Mouse (Mus musculus) kidney, embryonic 15.5 days (tissue): ENCODE data around the gene Kctd5. TPM values are rescaled to one million over a fixed set of nuclear protein-coding genes. Genes with fewer than 3 reads are reported as not detected.

ENCODE experiments used
- ATAC-seq: fragments of 200-750 bp; cut with Nextera tagmentation; replicated peaks from 2 replicates; pipeline ENCODE4 v1.8.0; 2017; ENCODE audit warnings: moderate TSS enrichment; ENCODE audit not compliant: low FRiP score
- H3K27ac ChIP-seq: fragments of 300-500 bp; sonication (generic); 2 replicates; pipeline ENCODE4 v1.5.1; 2015; ENCODE audit warnings: mild to moderate bottlenecking, inconsistent platforms
- H3K27me3 ChIP-seq: fragments of 300-500 bp; sonication (generic); 2 replicates; pipeline ENCODE4 v1.6.1; 2015; ENCODE audit warnings: inconsistent platforms
- H3K36me3 ChIP-seq: fragments of 300-500 bp; sonication (generic); 2 replicates; pipeline ENCODE4 v1.6.1; 2015; ENCODE audit warnings: inconsistent platforms
- H3K4me1 ChIP-seq: fragments of 300-500 bp; sonication (generic); 2 replicates; pipeline ENCODE4 v1.6.1; 2015; ENCODE audit warnings: inconsistent platforms
- H3K4me2 ChIP-seq: fragments of 300-500 bp; sonication (generic); 2 replicates; pipeline ENCODE4 v1.6.1; 2015; ENCODE audit warnings: moderate library complexity, mild to moderate bottlenecking, inconsistent platforms
- H3K4me3 ChIP-seq: fragments of 300-500 bp; sonication (generic); replicated peaks from 2 replicates; pipeline ENCODE4 v1.5.1; 2015; ENCODE audit warnings: mild to moderate bottlenecking, inconsistent platforms
- H3K9ac ChIP-seq: fragments of 300-500 bp; sonication (generic); 2 replicates; pipeline ENCODE4 v1.6.1; 2015; ENCODE audit warnings: mild to moderate bottlenecking, inconsistent platforms
- H3K9me3 ChIP-seq: fragments of 300-500 bp; sonication (generic); replicated peaks from 2 replicates; pipeline ENCODE4 v1.6.1; 2016; ENCODE audit warnings: inconsistent platforms
- WGBS: fragments of 180-500 bp; shearing (Covaris S2); methylation state at CpG from one replicate; pipeline ENCODE4 v1.1.7; 2015; ENCODE audit warnings: mixed read lengths; 5-methylcytosine and 5-hydroxymethylcytosine counted together
- polyA plus RNA-seq: library from polyadenylated mRNA; unstranded; fragments of >200 nt; fragmentation: Nextera tagmentation; extraction: Ambion mirVana; gene quantifications from 2 replicates; pipeline ENCODE4 v1.2.1, GENCODE M21; 2015

Kctd5 gene
- polyA plus RNA-seq, 1 experiment from 2014 or later: 64.1 TPM

DNA sequence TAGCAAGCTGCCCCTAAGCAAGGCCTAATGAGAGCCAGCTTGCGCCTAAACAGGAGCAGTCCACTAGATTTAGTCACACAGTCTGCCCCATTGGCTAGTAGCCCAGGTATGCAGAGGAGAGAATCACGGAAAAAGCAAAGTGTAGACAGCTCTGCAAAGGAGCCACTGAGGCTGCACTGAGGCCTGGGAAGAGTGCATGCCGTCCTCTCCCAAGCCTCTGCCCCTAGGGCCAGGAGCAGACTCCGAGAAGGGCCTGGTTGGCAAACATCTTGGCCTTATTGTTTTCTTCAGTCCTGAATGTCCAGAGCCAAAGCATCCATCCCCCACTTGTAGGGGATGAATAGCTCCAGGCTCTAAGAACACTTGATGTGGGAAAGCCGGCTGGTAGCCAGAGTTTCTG, 5.0 kb downstream of the Kctd5 start:
- Histone ChIP-seq H3K4me3 (no peak overlapping the region), H3K4me2 (no peak overlapping the region), H3K27ac (no peak overlapping the region), H3K4me1 (peaks cover 25% of the 10 kb centered on the region), H3K9ac (no peak overlapping the region), H3K9me3 (no peaks in the 10 kb centered on the region), H3K36me3 (peaks cover 37% of the 10 kb centered on the region), H3K27me3 (no peaks in the 10 kb centered on the region)
- 92% methylated on average over 5 of the region's 5 CpGs for WGBS
- no peak for ATAC-seq

DNA sequence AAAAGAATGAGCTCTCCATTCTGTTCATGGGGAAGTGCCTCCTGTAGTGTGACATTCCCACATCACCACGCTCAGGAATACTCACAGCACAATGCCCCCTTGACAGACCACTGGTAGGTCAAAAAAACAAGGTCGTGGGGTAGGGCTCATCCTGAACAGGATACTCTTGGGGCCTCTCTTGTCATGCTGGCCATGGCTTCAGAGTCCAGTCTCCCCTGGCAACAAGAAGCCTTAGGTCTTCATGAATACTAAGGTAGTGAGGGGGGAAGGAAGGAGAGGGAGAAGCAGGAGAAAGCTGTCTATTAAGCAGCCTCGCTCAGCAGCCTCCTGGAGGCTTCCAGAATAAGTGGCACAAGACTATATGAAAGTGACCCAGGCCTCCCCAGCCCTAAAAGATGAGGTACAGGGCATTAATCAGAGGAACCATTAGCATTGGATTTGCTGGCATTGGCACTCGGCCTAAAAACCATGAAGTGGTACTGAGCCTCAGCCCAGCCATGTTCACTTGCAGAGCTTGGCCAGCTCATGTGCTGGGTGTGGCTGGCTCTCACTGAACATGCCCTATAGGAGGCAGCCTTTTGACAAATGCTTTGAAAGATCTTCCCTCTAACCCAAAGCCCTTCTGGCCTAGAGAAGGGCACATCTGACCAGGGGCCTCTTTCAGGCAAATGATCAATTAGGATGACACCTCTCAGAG, 10.7 kb downstream of the Kctd5 start:
- Histone ChIP-seq H3K27ac (no peak overlapping the region), H3K36me3 (peaks cover 48% of the 10 kb centered on the region), H3K4me3 (no peak overlapping the region), H3K4me2 (no peak overlapping the region), H3K27me3 (no peaks in the 10 kb centered on the region), H3K4me1 (0 out of 2 replicates have a peak, but pooled peaks cover 2% of the 10 kb centered on the region), H3K9ac (no peak overlapping the region), H3K9me3 (no peaks in the 10 kb centered on the region)
- no peak for ATAC-seq
- WGBS: 71% methylated on average over 4 of the region's 4 CpGs

DNA sequence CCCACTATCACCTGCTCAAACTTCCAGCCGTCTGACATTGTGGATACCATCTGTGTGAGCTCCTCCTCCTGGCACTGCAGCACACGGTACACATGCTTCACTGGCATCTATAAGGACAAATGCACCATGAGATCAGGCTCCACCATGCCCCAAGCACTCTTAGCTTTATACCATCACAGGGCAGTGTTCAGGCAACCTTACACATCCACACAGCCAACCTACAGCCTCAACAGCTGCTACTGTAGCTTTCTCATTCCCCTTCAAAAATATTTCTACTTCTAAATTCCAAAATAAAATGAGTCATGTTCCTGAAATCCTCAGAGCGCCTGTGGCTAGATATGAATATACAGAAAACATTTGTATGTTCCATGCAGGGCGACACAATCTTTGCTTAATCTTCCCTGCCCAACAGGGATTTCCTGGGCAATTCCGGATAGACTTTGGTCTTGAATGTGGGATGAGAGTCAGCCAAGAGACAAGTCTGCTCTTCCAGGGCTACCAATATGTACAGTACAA, 15.5 kb downstream of the Kctd5 start:
- Histone ChIP-seq H3K27me3 (no peaks in the 10 kb centered on the region), H3K9ac (no peak overlapping the region), H3K4me3 (no peak overlapping the region), H3K4me1 (0 out of 2 replicates have a peak, but pooled peaks cover 2% of the 10 kb centered on the region), H3K9me3 (no peaks in the 10 kb centered on the region), H3K4me2 (no peak overlapping the region), H3K36me3 (peaks cover 75% of the 10 kb centered on the region), H3K27ac (no peak overlapping the region)
- 90% methylated on average over 5 of the region's 5 CpGs for WGBS
- no peak for ATAC-seq

DNA sequence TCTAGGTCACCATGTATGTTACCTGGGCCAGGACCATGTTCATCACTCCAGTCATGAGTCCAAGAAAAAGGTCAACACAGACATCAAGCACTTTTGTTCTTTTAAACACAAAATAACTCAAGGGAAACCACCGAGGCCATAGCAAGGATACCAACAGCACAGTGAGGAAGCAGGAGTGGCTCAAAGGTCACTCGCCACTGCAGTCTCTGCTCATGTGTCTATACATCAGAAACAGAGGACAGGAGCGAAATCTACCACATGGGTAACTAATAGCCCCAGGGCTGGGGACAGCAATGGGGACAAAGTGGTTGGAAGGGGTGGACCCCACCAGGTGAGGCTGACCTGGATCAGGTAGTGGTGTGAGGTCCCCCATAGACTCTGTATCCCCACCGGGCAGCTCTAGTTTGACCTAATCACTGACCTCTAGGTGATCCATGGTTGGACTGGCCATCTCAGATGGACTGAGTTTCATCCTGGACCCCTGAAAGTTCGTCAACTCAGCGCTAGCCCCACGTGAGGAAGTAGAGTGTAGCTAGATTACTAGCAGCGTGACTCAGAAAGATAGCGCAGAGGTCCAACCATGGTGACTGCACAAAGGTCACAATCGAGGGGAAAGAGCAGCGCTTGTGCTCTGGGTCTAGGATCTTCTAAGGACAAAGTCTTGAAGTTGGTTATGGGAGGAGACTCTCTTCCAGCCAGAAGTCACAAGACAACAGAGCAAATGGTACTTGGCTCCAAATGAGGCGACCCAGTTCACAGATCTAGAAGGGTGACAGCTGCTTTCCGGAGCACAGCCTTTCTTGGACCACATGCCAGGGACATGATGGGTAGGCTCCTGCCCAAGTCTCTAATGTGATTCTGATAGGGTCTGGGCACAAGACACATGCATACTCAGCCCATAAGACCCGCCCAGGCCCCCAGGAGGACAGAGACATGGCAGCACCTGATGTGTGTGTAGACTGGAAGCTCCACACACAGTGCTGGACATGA, 16.4 kb downstream of the Kctd5 start:
- WGBS: 94% methylated on average over 14 of the region's 14 CpGs
- Histone ChIP-seq H3K27ac (no peak overlapping the region), H3K4me1 (0 out of 2 replicates have a peak, but pooled peaks cover 2% of the 10 kb centered on the region), H3K9me3 (no peaks in the 10 kb centered on the region), H3K4me2 (no peak overlapping the region), H3K27me3 (no peaks in the 10 kb centered on the region), H3K36me3 (peaks cover 83% of the 10 kb centered on the region), H3K9ac (no peak overlapping the region), H3K4me3 (no peak overlapping the region)
- ATAC-seq: no peak

DNA sequence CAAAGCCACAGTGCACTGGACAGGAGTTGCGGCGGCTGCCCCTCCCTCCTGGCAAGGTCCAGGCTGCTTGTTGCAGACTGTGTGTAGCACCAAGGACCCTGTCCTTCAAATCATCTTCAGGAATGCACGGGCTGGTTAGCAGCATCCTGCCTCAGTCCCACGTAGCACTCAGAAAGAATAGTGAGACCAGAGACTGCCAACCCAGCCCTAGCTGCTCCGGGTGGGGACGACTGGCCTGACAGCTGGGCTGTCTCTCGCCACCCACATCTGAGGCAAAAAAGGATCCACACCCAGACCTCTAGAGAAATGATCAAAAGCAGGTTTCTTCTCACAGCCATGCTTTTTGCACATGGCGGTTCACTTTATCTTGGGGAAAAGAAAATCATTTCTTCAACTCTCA, 24.3 kb downstream of the Kctd5 start:
- H3K4me1 ChIP-seq: no peaks in the 10 kb centered on the region
- H3K27me3 ChIP-seq: no peaks in the 10 kb centered on the region
- H3K4me2 ChIP-seq: no peak overlapping the region
- WGBS: 94% methylated on average over 8 of the region's 8 CpGs
- peaks cover 74% of the 10 kb centered on the region for H3K36me3 ChIP-seq
- no peak overlapping the region for H3K9ac ChIP-seq
- H3K9me3 ChIP-seq: no peaks in the 10 kb centered on the region
- ATAC-seq: no peak
- H3K27ac ChIP-seq: no peak overlapping the region
- H3K4me3 ChIP-seq: no peak overlapping the region

DNA sequence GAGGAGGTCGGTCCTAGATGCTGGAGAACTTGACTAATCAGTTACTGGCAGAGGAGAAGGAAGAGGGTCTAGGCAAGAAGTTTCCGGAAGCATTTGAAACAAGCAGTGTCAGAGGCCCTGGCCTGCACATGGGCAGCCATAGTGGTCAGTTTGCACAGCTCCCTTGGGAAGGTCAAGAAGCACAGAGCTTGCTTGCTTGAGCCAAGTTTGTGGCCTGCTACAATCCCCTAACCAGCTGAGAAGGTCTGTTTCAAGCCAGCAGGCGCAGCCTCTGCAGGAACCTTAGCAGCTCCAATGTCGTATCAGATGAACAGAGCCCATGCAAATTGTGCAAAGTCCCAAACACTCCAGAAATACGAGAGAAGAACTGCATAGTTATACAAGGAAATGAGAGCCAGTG, 25.2 kb downstream of the Kctd5 start:
- Histone ChIP-seq H3K4me1 (no peaks in the 10 kb centered on the region), H3K36me3 (peaks cover 64% of the 10 kb centered on the region), H3K9me3 (no peaks in the 10 kb centered on the region), H3K4me2 (no peak overlapping the region), H3K27ac (no peak overlapping the region), H3K27me3 (no peaks in the 10 kb centered on the region), H3K9ac (no peak overlapping the region), H3K4me3 (no peak overlapping the region)
- ATAC-seq: no peak
- WGBS: 80% methylated on average over 5 of the region's 5 CpGs

DNA sequence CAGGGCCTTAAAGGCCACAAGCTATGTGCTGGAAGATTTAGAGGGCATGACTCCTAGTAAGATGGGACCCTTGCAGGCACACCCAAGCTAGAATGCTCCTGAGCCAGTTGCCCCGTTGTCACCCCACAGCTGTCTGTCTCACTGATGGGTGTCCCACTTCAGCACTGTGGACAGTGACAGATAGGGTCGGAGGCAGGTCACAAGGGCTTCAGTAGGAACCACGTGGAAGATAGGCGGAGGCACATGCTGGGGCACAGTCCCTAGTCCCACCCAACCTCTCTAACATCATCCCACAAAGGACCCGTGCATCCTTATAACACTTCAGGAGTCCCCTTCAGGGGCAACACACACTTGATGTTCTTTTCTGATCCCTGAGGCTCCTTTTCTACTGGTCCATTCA, 27.3 kb downstream of the Kctd5 start:
- H3K9ac ChIP-seq: no peak overlapping the region
- H3K27ac ChIP-seq: no peak overlapping the region
- no peak overlapping the region for H3K4me3 ChIP-seq
- no peak overlapping the region for H3K4me2 ChIP-seq
- H3K36me3 ChIP-seq: peaks cover 46% of the 10 kb centered on the region
- no peak for ATAC-seq
- no peaks in the 10 kb centered on the region for H3K9me3 ChIP-seq
- no peaks in the 10 kb centered on the region for H3K27me3 ChIP-seq
- H3K4me1 ChIP-seq: no peaks in the 10 kb centered on the region
- WGBS: 46% methylated on average over 5 of the region's 5 CpGs

DNA sequence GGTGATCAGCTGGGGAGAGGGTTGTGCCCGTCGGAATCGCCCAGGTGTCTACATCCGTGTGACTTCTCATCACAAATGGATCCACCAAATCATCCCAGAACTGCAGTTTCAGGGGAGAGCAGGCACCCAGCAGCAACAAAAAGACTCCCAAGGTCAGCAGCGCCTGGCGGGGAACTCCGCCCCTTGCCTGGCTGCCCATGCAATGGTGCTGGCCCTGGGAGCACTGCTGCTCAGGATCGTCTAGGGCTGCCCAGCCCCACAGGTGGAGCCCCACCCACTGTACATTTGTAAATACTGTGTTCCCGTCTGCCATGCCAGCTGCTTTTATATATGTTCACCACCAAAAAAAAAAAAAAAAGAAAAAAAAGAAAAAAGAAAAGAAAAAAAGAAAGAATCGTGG, 27.7 kb downstream of the Kctd5 start:
- WGBS: 78% methylated on average over 10 of the region's 10 CpGs
- ATAC-seq: no peak
- H3K4me3 ChIP-seq: no peak overlapping the region

DNA sequence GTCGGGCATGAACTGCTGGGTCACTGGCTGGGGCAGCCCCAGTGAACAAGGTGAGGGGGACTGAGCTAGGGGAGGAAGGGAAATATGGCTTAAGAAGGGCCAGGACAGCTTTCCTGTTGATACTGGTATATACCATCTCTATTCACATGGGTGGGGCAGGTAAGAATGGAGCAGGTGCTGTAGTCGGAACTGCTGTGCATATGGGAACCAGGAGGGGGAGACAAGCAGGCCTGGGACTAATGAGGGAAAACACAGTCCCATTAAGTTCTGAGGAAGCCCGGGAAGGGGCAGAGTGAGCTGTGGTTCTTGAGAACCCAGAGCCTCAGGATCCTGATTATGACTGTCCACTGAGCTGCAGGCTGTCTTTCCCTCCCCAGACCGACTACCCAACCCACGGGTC, 28.8 kb downstream of the Kctd5 start:
- H3K9ac ChIP-seq: no peak overlapping the region
- 47% methylated on average over 5 of the region's 5 CpGs for WGBS
- no peak overlapping the region for H3K27ac ChIP-seq
- H3K4me3 ChIP-seq: no peak overlapping the region
- H3K4me2 ChIP-seq: no peak overlapping the region
- no peaks in the 10 kb centered on the region for H3K27me3 ChIP-seq
- H3K9me3 ChIP-seq: no peaks in the 10 kb centered on the region
- H3K36me3 ChIP-seq: peaks cover 32% of the 10 kb centered on the region
- no peak for ATAC-seq
- no peaks in the 10 kb centered on the region for H3K4me1 ChIP-seq

More for the DNA sequence above, 27.7 kb downstream of the Kctd5 start:
- no peak overlapping the region for H3K27ac ChIP-seq
- H3K9me3 ChIP-seq: no peaks in the 10 kb centered on the region
- H3K27me3 ChIP-seq: no peaks in the 10 kb centered on the region
- H3K9ac ChIP-seq: no peak overlapping the region
- H3K4me2 ChIP-seq: no peak overlapping the region
- no peaks in the 10 kb centered on the region for H3K4me1 ChIP-seq
- peaks cover 41% of the 10 kb centered on the region for H3K36me3 ChIP-seq

DNA sequence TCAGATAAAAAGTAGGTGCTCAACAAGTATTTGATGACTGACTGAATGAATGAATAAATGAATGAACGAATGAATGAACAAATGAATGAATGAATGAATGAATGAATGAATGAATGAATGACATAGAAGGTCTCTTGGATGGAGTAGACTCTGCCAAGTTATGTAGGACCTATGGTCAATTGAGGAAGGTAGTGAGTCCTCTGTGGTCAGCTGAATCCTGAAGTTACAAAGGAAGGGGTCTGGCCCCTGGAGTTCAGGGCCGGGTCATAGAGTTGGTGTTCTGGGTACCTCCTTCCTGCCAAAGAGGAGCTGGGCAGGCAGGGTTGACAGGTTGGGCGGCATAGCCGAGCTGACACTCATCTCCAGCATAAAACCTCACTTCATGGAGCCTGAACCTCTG, 35.4 kb downstream of the Kctd5 start, which contains the start of gene Prss27:
Gene Prss27 (plus strand): TSS at position 301 of the 400 bp plus-strand sequence.
- no peaks in the 10 kb centered on the region for H3K9me3 ChIP-seq
- H3K4me2 ChIP-seq: no peak within 1 kb of the TSS
- H3K9ac ChIP-seq: no peak within 1 kb of the TSS
- H3K4me3 ChIP-seq: no peak within 1 kb of the TSS
- no peaks in the 10 kb centered on the region for H3K4me1 ChIP-seq
- H3K27me3 ChIP-seq: no peaks in the 10 kb centered on the region
- H3K36me3 ChIP-seq: no peaks in the 10 kb centered on the region
- no peak for ATAC-seq
- WGBS: 73% methylated on average over 4 of the region's 4 CpGs
- H3K27ac ChIP-seq: no peak within 1 kb of the TSS

DNA sequence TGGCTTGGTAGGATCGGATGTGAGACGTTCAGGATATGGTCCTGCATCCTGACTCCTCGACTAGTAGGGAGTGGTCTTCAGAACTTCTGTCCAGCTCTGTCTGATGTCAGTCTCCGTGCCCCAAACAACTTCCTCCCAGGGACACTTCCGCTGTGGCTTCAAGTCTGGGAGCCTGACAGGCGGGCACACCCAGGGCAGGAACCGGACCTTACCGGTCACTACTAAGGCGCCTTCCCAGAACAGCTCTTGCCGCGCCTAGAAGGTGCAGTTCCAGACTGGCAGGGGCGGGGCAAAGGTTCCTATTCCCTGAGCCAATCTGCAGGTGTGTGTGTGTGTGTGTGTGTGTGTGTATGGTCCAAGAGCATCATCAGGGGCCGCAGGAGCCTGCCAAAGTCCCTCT, 35.9 kb downstream of the Kctd5 start:
- peak; percentile 43; the same call in 1 of the 2 replicates for ATAC-seq
- Histone ChIP-seq H3K36me3 (no peaks in the 10 kb centered on the region), H3K4me1 (no peaks in the 10 kb centered on the region), H3K27ac (no peak overlapping the region), H3K4me3 (no peak overlapping the region), H3K27me3 (no peaks in the 10 kb centered on the region), H3K9ac (no peak overlapping the region), H3K9me3 (no peaks in the 10 kb centered on the region), H3K4me2 (no peak overlapping the region)
- WGBS: 78% methylated on average over 13 of the region's 13 CpGs

DNA sequence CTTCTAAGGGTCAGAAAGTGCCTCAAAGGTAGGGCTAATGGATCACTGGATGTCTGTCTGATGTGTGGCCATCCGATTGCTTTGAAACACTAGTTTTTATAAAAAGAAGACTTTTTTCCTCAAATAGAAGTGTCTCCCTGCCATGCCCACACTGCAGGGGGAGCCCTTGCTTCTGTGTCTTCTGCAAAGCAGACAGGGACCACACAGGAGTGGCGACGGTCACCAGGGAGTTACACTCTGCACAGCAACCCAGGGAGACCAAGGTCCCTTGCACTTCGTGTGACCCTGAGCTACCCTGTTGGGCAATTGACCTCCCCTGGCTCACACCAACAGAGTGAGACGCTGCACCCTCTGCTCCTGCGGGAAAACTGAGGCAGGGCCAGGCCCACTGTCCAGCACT, 36.3 kb downstream of the Kctd5 start:
- H3K27me3 ChIP-seq: no peaks in the 10 kb centered on the region
- no peak overlapping the region for H3K4me3 ChIP-seq
- no peak overlapping the region for H3K4me2 ChIP-seq
- no peaks in the 10 kb centered on the region for H3K4me1 ChIP-seq
- no peaks in the 10 kb centered on the region for H3K36me3 ChIP-seq
- H3K9me3 ChIP-seq: no peaks in the 10 kb centered on the region
- H3K27ac ChIP-seq: no peak overlapping the region
- no peak overlapping the region for H3K9ac ChIP-seq
- WGBS: 69% methylated on average over 6 of the region's 6 CpGs
- 0 out of 2 replicates have a peak, but pooled peaks have one; percentile 33 for ATAC-seq
